Mouse (Mus musculus): Measurements from ENCODE around the gene Ifna14. TPM values are rescaled to one million over a fixed set of nuclear protein-coding genes. Genes with fewer than 3 reads are reported as not detected.

Ifna14 gene
- polyA plus RNA-seq (2015; fragmentation: Nextera tagmentation; extraction: Ambion mirVana), result not detected in 2 replicates

DNA sequence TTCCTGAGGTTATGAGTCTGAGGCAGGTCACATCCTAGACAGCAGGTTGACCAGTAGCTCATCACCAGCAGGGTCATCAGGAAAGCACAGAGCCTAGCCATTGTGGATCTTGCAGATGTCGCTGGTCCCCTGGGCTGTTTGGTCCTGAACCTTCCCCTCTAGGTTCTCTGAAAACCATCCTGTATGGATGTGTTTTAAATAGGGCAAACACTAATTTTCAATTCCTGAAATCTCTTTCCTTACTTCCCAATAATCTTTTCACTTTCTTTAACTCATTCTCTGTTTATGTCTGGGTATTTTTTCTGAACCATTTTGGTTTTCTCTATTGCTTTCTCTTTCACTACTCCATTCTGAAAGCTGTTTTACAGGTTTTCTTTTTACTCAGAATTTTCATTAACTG is at the start of gene Ifna14:
TSS of gene Ifna14 (minus strand) at position 101 of the 400 bp plus-strand sequence.

DNA sequence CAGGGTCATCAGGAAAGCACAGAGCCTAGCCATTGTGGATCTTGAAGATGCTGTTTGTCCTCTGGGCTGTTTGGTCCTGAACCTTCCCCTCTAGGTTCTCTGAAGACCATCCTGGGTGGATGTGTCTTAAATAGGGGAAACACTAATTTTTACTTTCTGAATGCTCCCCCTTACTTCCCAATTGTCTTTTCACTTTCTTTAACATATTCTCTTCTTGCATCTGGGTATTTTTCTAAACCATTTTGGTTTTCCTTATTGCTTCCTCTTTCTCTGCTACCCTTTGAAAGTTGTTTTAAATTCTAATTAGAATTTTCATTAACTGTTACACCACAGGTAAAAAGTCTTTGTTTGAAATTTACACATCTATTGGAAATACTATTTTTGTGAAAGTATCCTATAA is 31.7 kb upstream of the Ifna14 start, which contains the start of gene Ifna12:
TSS of gene Ifna12 (minus strand) at position 101 of the 400 bp plus-strand sequence.

DNA sequence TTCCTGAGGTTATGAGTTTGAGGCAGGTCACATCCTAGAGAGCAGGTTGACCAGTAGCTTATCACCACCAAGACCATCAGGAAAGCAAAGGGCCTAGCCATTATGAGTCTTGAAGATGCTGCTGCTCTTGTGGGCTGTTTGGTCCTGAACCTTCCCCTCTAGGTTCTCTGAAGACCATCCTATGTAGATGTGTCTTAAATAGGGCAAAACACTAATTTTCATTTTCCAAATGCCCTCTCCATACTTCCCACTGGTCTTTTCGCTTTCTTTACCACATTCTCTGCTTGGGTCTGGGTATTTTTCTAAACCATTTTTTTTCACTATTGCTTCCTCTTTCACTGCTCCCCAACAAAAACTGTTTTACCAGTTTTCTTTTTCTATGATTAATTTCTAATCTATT is 20.7 kb upstream of the Ifna14 start, which contains the start of gene Ifna9:
TSS of gene Ifna9 (minus strand) at position 101 of the 400 bp plus-strand sequence.

DNA sequence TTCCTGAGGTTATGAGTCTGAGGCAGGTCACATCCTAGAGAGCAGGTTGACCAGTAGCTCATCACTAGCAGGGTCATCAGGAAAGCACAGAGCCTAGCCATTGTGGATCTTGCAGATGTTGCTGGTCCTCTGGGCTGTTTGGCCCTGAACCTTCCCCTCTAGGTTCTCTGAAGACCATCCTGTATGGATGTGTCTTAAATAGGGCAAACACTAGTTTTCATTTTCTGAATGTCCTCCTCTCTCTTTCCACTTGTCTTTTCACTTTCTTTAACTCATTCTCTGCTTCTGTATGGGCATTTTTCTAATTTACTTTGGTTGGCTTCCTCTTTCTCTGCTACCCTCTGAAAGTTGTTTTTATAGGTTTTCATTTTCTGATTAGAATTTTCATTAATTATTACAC is 13.5 kb downstream of the Ifna14 start, which contains the start of gene Ifna15:
TSS of gene Ifna15 (minus strand) at position 101 of the 400 bp plus-strand sequence.

DNA sequence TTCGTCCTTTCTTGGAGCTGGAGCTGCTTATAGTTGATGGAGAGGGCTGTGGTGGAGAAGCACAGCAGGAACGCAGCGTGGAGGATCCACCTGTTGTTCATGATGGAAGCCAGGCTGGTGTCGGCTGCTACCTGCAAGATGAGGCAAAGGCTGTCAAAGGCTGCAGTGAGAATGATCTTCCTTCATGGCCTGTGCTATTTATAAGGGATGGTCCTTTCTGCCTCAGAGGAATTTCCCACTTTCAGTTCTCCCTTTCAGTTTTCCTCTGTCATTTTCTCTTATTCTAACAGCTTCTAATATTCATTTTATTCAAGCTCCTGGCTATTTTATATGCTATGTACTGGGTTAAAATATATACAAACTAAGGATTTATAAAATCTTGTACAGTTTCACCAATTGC is 48.9 kb downstream of the Ifna14 start, which contains the start of gene Ifnb1:
TSS of gene Ifnb1 (minus strand) at position 101 of the 400 bp plus-strand sequence.

Other genes starting within 250 kb of the Ifna14 start
- gene Hacd4, start 132.9 kb downstream of the Ifna14 start, polyA plus RNA-seq (2015; fragmentation: Nextera tagmentation; extraction: Ambion mirVana), result 16.6 and 18.9 TPM in 2 replicates
- gene Ifnb1, start 49.0 kb downstream of the Ifna14 start, polyA plus RNA-seq (2015; fragmentation: Nextera tagmentation; extraction: Ambion mirVana), result not detected in 2 replicates
- gene Ifna15, start 13.6 kb downstream of the Ifna14 start, polyA plus RNA-seq (2015; fragmentation: Nextera tagmentation; extraction: Ambion mirVana), result not detected in 2 replicates
- not detected in 2 replicates for gene Ifna9, start 20.6 kb upstream of the Ifna14 start, polyA plus RNA-seq (2015; fragmentation: Nextera tagmentation; extraction: Ambion mirVana)
- not detected in 2 replicates for gene Ifna12, start 31.6 kb upstream of the Ifna14 start, polyA plus RNA-seq (2015; fragmentation: Nextera tagmentation; extraction: Ambion mirVana)
- gene C87499, start 62.6 kb upstream of the Ifna14 start, polyA plus RNA-seq (2015; fragmentation: Nextera tagmentation; extraction: Ambion mirVana), result not detected in 2 replicates
- not detected in 2 replicates for gene Ifna13, start 72.7 kb upstream of the Ifna14 start, polyA plus RNA-seq (2015; fragmentation: Nextera tagmentation; extraction: Ambion mirVana)
- gene Ifna16, start 105.1 kb upstream of the Ifna14 start, polyA plus RNA-seq (2015; fragmentation: Nextera tagmentation; extraction: Ambion mirVana), result not detected in 2 replicates
- gene Ifna2, start 112.1 kb upstream of the Ifna14 start, polyA plus RNA-seq (2015; fragmentation: Nextera tagmentation; extraction: Ambion mirVana), result not detected in 2 replicates
- not detected in 2 replicates for gene Ifnab, start 119.6 kb upstream of the Ifna14 start, polyA plus RNA-seq (2015; fragmentation: Nextera tagmentation; extraction: Ambion mirVana)
- 0.34 and 0.37 TPM in 2 replicates for gene Gm26566, start 150.0 kb upstream of the Ifna14 start, polyA plus RNA-seq (2015; fragmentation: Nextera tagmentation; extraction: Ambion mirVana)
- 47.0 and 61.7 TPM in 2 replicates for gene Klhl9, start 150.7 kb upstream of the Ifna14 start, polyA plus RNA-seq (2015; fragmentation: Nextera tagmentation; extraction: Ambion mirVana)
- gene Gm13271, start 183.1 kb upstream of the Ifna14 start, polyA plus RNA-seq (2015; fragmentation: Nextera tagmentation; extraction: Ambion mirVana), result not detected in 2 replicates
- gene Gm13283, start 188.3 kb upstream of the Ifna14 start, polyA plus RNA-seq (2015; fragmentation: Nextera tagmentation; extraction: Ambion mirVana), result 0.28 and 0.35 TPM in 2 replicates
- not detected in 2 replicates for gene Gm13290, start 202.0 kb upstream of the Ifna14 start, polyA plus RNA-seq (2015; fragmentation: Nextera tagmentation; extraction: Ambion mirVana)
- gene Gm13289, start 205.1 kb upstream of the Ifna14 start, polyA plus RNA-seq (2015; fragmentation: Nextera tagmentation; extraction: Ambion mirVana), result not detected in 2 replicates
- gene Gm13272, start 208.1 kb upstream of the Ifna14 start, polyA plus RNA-seq (2015; fragmentation: Nextera tagmentation; extraction: Ambion mirVana), result not detected in 2 replicates
- gene Ifnz, start 210.3 kb upstream of the Ifna14 start, polyA plus RNA-seq (2015; fragmentation: Nextera tagmentation; extraction: Ambion mirVana), result 0.17 and 0.28 TPM in 2 replicates
- gene Gm13276, start 213.9 kb upstream of the Ifna14 start, polyA plus RNA-seq (2015; fragmentation: Nextera tagmentation; extraction: Ambion mirVana), result not detected in 2 replicates
- gene Gm13277, start 216.8 kb upstream of the Ifna14 start, polyA plus RNA-seq (2015; fragmentation: Nextera tagmentation; extraction: Ambion mirVana), result not detected in 2 replicates
- not detected in 2 replicates for gene Gm13278, start 219.8 kb upstream of the Ifna14 start, polyA plus RNA-seq (2015; fragmentation: Nextera tagmentation; extraction: Ambion mirVana)
- not detected in 2 replicates for gene Gm13275, start 222.7 kb upstream of the Ifna14 start, polyA plus RNA-seq (2015; fragmentation: Nextera tagmentation; extraction: Ambion mirVana)
- not detected in 2 replicates for gene Gm13279, start 225.6 kb upstream of the Ifna14 start, polyA plus RNA-seq (2015; fragmentation: Nextera tagmentation; extraction: Ambion mirVana)
- gene Gm13285, start 227.9 kb upstream of the Ifna14 start, polyA plus RNA-seq (2015; fragmentation: Nextera tagmentation; extraction: Ambion mirVana), result 1.6 and 1.7 TPM in 2 replicates
- gene Gm13287, start 231.5 kb upstream of the Ifna14 start, polyA plus RNA-seq (2015; fragmentation: Nextera tagmentation; extraction: Ambion mirVana), result not detected in 2 replicates
- gene Gm13288, start 233.7 kb upstream of the Ifna14 start, polyA plus RNA-seq (2015; fragmentation: Nextera tagmentation; extraction: Ambion mirVana), result 0.21 TPM in 1 of 2 replicates, not detected in the other
- gene Ifna7, start 244.4 kb upstream of the Ifna14 start, polyA plus RNA-seq (2015; fragmentation: Nextera tagmentation; extraction: Ambion mirVana), result not detected in 2 replicates
- not detected in 2 replicates for gene Ifna11, start 248.2 kb upstream of the Ifna14 start, polyA plus RNA-seq (2015; fragmentation: Nextera tagmentation; extraction: Ambion mirVana)